Mouse (Mus musculus) C2C12 (cell line): ENCODE measurements around the gene Vmn1r29. TPM values are rescaled to one million over a fixed set of nuclear protein-coding genes. Genes with fewer than 3 reads are reported as not detected.
"Not testable (repeated sequence)": the region's sequence is repeated elsewhere in the genome, so short reads cannot be mapped to it uniquely, and the experiment has no call there.

Experiments
- H3K27me3 ChIP-seq: one replicate; pipeline ENCODE4 v1.6.1; 2011; ENCODE audit not compliant: control insufficient read depth, insufficient read depth, insufficient read length
- H3K36me3 ChIP-seq: one replicate; pipeline ENCODE4 v1.6.1; 2011; ENCODE audit not compliant: control insufficient read depth, insufficient read depth
- H3K4me3 ChIP-seq: one replicate; pipeline ENCODE4 v1.5.1; 2011; ENCODE audit warnings: mild to moderate bottlenecking, control low read depth; ENCODE audit not compliant: poor library complexity, insufficient read depth, severe bottlenecking
- H3K79me2 ChIP-seq: one replicate; pipeline ENCODE4 v1.6.1; 2011; ENCODE audit not compliant: control insufficient read depth, insufficient read depth
- H3K79me3 ChIP-seq: one replicate; pipeline ENCODE4 v1.6.1; 2011; ENCODE audit warnings: low read depth, control low read depth
- H3ac ChIP-seq: one replicate; pipeline ENCODE3; 2011; ENCODE audit warnings: low read depth; ENCODE audit not compliant: control insufficient read depth, insufficient read length
- CEBPB ChIP-seq: IDR thresholded peaks from one replicate; pipeline ENCODE4 v1.6.1; 2011; ENCODE audit warnings: low read depth, mild to moderate bottlenecking, control low read depth, moderate library complexity
- CTCF ChIP-seq: IDR thresholded peaks from one replicate; pipeline ENCODE4 v1.5.1; 2011; ENCODE audit not compliant: control insufficient read depth, insufficient read depth, insufficient read length
- FOSL1 ChIP-seq: IDR thresholded peaks from one replicate; pipeline ENCODE4 v1.8.0; 2011; ENCODE audit warnings: mild to moderate bottlenecking, low read length; ENCODE audit not compliant: poor library complexity, insufficient read depth, severe bottlenecking
- MAX ChIP-seq: IDR thresholded peaks from one replicate; pipeline ENCODE4 v1.6.1; 2011; ENCODE audit warnings: mild to moderate bottlenecking, control low read depth
- MYOD1 ChIP-seq: IDR thresholded peaks from one replicate; pipeline ENCODE4 v1.6.1; 2011; ENCODE audit warnings: low read depth; ENCODE audit not compliant: control insufficient read depth, insufficient read length
- MYOG ChIP-seq: IDR thresholded peaks from one replicate; pipeline ENCODE4 v1.6.1; 2011; ENCODE audit not compliant: control insufficient read depth, insufficient read length; ENCODE audit errors: extremely low read depth
- USF1 ChIP-seq: IDR thresholded peaks from one replicate; pipeline ENCODE4 v1.6.1; 2011; ENCODE audit warnings: low read depth, mild to moderate bottlenecking, control low read depth, moderate library complexity
- long read RNA-seq, 2 experiments: library from polyadenylated mRNA; unstranded; transcript quantifications; one replicate each; pipeline ENCODE4 v2.0.0; 2019 to 2020
- polyA plus RNA-seq: library from polyadenylated mRNA; unstranded; fragments of >200 nt; fragmentation: generic; extraction: Trizol; gene quantifications from one replicate; pipeline ENCODE4 v1.2.1, GENCODE M21; 2012; ENCODE audit warnings: missing spikeins

Vmn1r29 gene
- polyA plus RNA-seq = not detected
- long read RNA-seq, experiment 1 = 0 reads
- long read RNA-seq, experiment 2 = 0 reads

DNA sequence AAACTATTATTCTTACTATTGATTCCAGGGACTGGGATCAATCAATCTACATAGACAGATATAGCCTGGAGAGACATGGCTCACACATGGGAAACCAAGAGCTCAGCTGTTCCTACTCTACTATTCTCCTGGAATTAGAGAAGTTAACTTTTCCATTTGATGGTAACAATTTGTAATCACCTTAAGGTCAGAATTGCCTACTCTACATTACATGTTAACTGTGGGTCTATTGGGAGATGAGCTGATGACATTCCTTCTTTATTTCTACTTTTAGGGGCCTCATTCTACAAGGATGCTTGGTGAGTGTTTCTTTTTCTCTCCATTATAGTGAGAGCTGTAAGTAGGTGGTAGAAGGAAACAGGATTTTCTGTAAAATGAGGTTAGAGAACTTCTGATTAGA, at the start of gene Vmn1r29:
Gene Vmn1r29 (plus strand): TSS at position 301 of the 400 bp plus-strand sequence.
- H3K4me3 ChIP-seq = no peak within 1 kb of the TSS
- no peaks in the 10 kb centered on the region for H3K27me3 ChIP-seq
- no peaks in the 10 kb centered on the region for H3K36me3 ChIP-seq
- no peaks in the 10 kb centered on the region for H3K79me3 ChIP-seq
- no peak within 1 kb of the TSS for H3ac ChIP-seq
- no peak for TF ChIP-seq MYOD1
- no peak for TF ChIP-seq MAX
- TF ChIP-seq FOSL1 = no peak
- no peak for TF ChIP-seq USF1
- no peak for TF ChIP-seq CEBPB
- no peaks in the 10 kb centered on the region for H3K79me2 ChIP-seq

DNA sequence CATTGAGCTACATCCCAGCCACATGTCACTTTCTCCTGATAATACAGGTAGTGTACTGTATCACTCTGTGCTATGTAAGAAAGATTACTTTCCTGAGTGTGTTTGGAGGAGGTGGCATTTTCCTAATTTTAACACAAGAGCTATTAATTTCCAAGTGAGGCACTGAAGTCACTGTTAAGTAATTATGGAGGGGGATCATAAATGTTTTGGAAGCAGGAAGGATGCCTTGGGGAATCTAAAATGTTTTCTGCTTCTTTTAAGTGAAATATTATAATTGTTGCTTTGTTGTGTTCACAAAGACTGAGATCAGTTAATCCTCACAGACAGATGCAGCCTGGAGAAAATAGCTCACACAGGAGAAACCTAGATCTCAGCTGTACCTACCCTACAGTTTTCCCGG, 39.6 kb upstream of the Vmn1r29 start, which contains the start of gene Vmn1r28:
Gene Vmn1r28 (plus strand): TSS at position 301 of the 400 bp plus-strand sequence.
- Histone ChIP-seq H3K4me3 (no peak within 1 kb of the TSS), H3K27me3 (no peaks in the 10 kb centered on the region), H3ac (no peak within 1 kb of the TSS), H3K79me2 (no peaks in the 10 kb centered on the region), H3K79me3 (no peaks in the 10 kb centered on the region), H3K36me3 (no peaks in the 10 kb centered on the region)
- TF ChIP-seq MAX (no peak), FOSL1 (no peak), MYOD1 (no peak), USF1 (no peak), CTCF (no peak), MYOG (no peak), CEBPB (no peak)

DNA sequence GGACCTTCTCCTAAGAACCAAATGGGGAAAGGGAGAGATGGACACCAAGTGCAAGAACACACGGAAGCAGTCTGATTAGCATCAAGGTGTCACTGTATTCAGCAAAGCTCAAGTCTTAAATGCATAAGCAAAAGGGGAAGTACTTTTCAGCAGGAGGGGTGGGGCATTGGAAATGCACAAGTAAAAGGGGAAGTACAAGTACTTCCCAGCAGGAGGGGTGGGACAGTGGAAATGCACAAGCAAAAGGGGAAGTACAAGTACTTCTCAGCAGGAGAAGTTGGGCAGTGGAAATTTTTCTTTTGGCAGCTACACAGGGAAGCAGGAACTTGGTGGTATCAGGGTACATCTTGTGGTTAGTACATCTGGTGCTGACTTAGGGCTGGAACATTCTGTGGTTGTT, 21.7 kb upstream of the Vmn1r29 start:
- H3ac ChIP-seq, H3K27me3 ChIP-seq, H3K36me3 ChIP-seq, H3K4me3 ChIP-seq, H3K79me2 ChIP-seq, H3K79me3 ChIP-seq: not testable (repeated sequence)

DNA sequence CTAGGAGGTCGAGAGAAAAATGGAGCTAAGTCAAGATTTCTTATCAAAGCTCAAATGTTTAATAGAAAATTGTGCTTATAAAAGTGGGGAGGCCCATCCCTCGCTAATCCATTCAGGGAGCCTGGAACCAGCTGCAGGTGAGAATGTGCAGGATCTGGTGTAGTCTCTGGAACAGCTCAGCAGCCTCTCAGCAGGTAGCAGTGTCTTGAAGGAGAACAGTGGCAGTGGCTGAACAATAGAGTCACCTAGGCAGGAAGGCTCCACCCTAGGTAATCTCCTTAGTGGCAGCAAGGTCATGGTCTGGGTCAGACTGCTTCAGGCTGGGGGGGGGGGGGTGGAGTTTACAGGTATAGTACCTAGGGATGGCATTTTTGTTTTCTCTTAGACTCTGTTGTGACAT, 9.1 kb upstream of the Vmn1r29 start:
- Histone ChIP-seq H3K27me3 (no peaks in the 10 kb centered on the region), H3K79me3 (no peaks in the 10 kb centered on the region), H3ac (no peak overlapping the region), H3K4me3 (no peak overlapping the region), H3K79me2 (no peaks in the 10 kb centered on the region), H3K36me3 (no peaks in the 10 kb centered on the region)
- TF ChIP-seq MAX = no peak
- TF ChIP-seq MYOD1 = no peak
- TF ChIP-seq CEBPB = no peak
- no peak for TF ChIP-seq USF1

DNA sequence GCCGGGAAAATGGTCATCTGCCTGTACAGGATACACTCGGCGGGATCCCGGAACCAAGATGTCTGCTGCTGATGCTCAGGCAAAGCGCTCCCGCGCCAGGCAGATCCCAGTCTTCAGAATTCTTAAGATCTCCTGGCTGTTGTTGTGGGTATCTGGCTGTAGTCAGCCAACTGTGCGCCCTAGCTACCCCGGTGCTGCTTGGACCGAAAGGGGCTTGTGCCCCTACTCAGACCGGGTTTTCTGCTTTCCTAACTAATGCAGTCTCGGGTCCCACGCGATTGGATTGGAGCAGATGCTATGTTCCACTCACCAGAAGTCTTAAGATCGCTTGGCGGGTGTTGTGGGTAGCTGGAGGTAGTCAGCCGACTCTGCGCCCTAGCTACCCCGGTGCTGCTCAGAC, 2.8 kb upstream of the Vmn1r29 start:
- not testable (repeated sequence) for H3K4me3 ChIP-seq, H3K36me3 ChIP-seq, H3K27me3 ChIP-seq, H3K79me3 ChIP-seq, H3ac ChIP-seq, H3K79me2 ChIP-seq

DNA sequence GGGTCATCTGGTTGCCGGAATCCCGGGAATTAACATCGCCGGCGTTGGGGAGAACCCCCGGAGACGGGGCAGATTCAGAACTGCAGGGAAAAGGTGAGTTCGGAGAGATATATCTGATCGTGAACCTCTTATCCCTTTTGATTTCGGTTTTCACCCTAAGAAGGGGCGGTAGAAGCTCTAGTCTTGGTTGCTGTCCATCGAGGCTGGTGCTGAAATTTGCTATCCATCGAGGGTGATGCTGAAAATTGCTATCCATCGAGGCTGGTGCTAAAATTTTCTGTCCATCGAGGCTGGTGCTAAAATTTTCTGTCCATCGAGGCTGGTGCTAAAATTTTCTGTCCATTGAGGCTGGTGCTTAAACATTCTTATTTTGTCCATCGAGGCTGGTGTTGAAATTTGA, 29.3 kb downstream of the Vmn1r29 start:
- not testable (repeated sequence) for H3K36me3 ChIP-seq, H3K27me3 ChIP-seq, H3K4me3 ChIP-seq, H3K79me3 ChIP-seq, H3K79me2 ChIP-seq, H3ac ChIP-seq

Other genes with a start within 250 kb of the Vmn1r29 start
- gene Vmn1r27, start 82.7 kb upstream of the Vmn1r29 start, polyA plus RNA-seq = not detected
- not detected for gene Vmn1r28, start 39.5 kb upstream of the Vmn1r29 start, polyA plus RNA-seq
- not detected for gene Vmn1r30, start 141.8 kb downstream of the Vmn1r29 start, polyA plus RNA-seq
- not detected for gene Vmn1r31, start 173.8 kb downstream of the Vmn1r29 start, polyA plus RNA-seq